Mouse (Mus musculus): ENCODE data around the gene Crkl. TPM values are rescaled to one million over a fixed set of nuclear protein-coding genes. Genes with fewer than 3 reads are reported as not detected.

Gene Crkl
- polyA plus RNA-seq, 1 experiment from 2014 or later, result 120 TPM

- Histone ChIP-seq H3K4me2 (replicated peaks) (peak overlapping the region; percentile 72), H3K4me1 (peaks cover 18% of the 10 kb centered on the region), H3K4me3 (peak overlapping the region; percentile 70), H3K9ac (replicated peaks) (peak overlapping the region; percentile 86), H3K36me3 (peaks cover 25% of the 10 kb centered on the region), H3K9me3 (no peaks in the 10 kb centered on the region), H3K27me3 (no peaks in the 10 kb centered on the region), H3K27ac (replicated peaks) (peak overlapping the region; percentile 95)
- ATAC-seq (replicated peaks), result no peak
- WGBS, result 8% methylated on average over 9 of the region's 9 CpGs
Measured at GRCm38 (mm10) chr16:17509240-17509597, 57.4 kb downstream of the Crkl start.

- Histone ChIP-seq H3K4me2 (replicated peaks) (peak overlapping the region; percentile 72), H3K27me3 (no peaks in the 10 kb centered on the region), H3K27ac (replicated peaks) (no peak overlapping the region), H3K4me1 (peaks cover 18% of the 10 kb centered on the region), H3K9ac (replicated peaks) (peak overlapping the region; percentile 86; the same call in 1 of the 2 replicates), H3K4me3 (peak overlapping the region; percentile 70; the same call in 1 of the 2 replicates), H3K36me3 (peaks cover 25% of the 10 kb centered on the region), H3K9me3 (no peaks in the 10 kb centered on the region)
- 94% methylated on average over 2 of the region's 2 CpGs for WGBS
- ATAC-seq (replicated peaks), result no peak
Measured at GRCm38 (mm10) chr16:17510143-17510542, 58.4 kb downstream of the Crkl start.

GRCm38 (mm10) chr16:17510686-17511085 lies 58.9 kb downstream of the Crkl start:
- 0 out of 2 replicates have a peak overlapping the region, but pooled peaks have one; percentile 72 for H3K4me2 ChIP-seq (replicated peaks)
- H3K27ac ChIP-seq (replicated peaks), result no peak overlapping the region
- peaks cover 18% of the 10 kb centered on the region for H3K4me1 ChIP-seq
- H3K9me3 ChIP-seq, result no peaks in the 10 kb centered on the region
- ATAC-seq (replicated peaks), result no peak
- no peak overlapping the region for H3K4me3 ChIP-seq
- 89% methylated on average over 2 of the region's 2 CpGs for WGBS
- H3K36me3 ChIP-seq, result peaks cover 29% of the 10 kb centered on the region
- H3K27me3 ChIP-seq, result no peaks in the 10 kb centered on the region
- no peak overlapping the region for H3K9ac ChIP-seq (replicated peaks)

GRCm38 (mm10) chr16:17511431-17511830 lies 59.6 kb downstream of the Crkl start:
- H3K27me3 ChIP-seq, result no peaks in the 10 kb centered on the region
- H3K4me1 ChIP-seq, result peaks cover 18% of the 10 kb centered on the region
- no peak overlapping the region for H3K4me3 ChIP-seq
- ATAC-seq (replicated peaks), result no peak
- WGBS, result 95% methylated on average over 4 of the region's 4 CpGs
- H3K27ac ChIP-seq (replicated peaks), result no peak overlapping the region
- H3K9ac ChIP-seq (replicated peaks), result no peak overlapping the region
- H3K4me2 ChIP-seq (replicated peaks), result no peak overlapping the region
- H3K9me3 ChIP-seq, result no peaks in the 10 kb centered on the region
- peaks cover 36% of the 10 kb centered on the region for H3K36me3 ChIP-seq

- Histone ChIP-seq H3K9me3 (no peaks in the 10 kb centered on the region), H3K27ac (replicated peaks) (no peak overlapping the region), H3K36me3 (peaks cover 85% of the 10 kb centered on the region), H3K4me3 (no peak overlapping the region), H3K4me2 (replicated peaks) (no peak overlapping the region), H3K9ac (replicated peaks) (no peak overlapping the region), H3K4me1 (no peaks in the 10 kb centered on the region), H3K27me3 (no peaks in the 10 kb centered on the region)
- WGBS, result 86% methylated on average over 2 of the region's 2 CpGs
- no peak for ATAC-seq (replicated peaks)
Measured at GRCm38 (mm10) chr16:17518910-17519309, 67.1 kb downstream of the Crkl start.

GRCm38 (mm10) chr16:17524156-17524555 lies 72.4 kb downstream of the Crkl start:
- peaks cover 93% of the 10 kb centered on the region for H3K36me3 ChIP-seq
- no peak overlapping the region for H3K4me3 ChIP-seq
- H3K9ac ChIP-seq (replicated peaks), result no peak overlapping the region
- 93% methylated on average over 11 of the region's 11 CpGs for WGBS
- H3K4me2 ChIP-seq (replicated peaks), result no peak overlapping the region
- H3K4me1 ChIP-seq, result no peaks in the 10 kb centered on the region
- H3K27me3 ChIP-seq, result no peaks in the 10 kb centered on the region
- no peak for ATAC-seq (replicated peaks)
- no peak overlapping the region for H3K27ac ChIP-seq (replicated peaks)
- H3K9me3 ChIP-seq, result no peaks in the 10 kb centered on the region

- Histone ChIP-seq H3K27ac (replicated peaks) (no peak overlapping the region), H3K36me3 (peaks cover 80% of the 10 kb centered on the region), H3K4me3 (no peak overlapping the region), H3K27me3 (no peaks in the 10 kb centered on the region), H3K4me1 (peaks cover 10% of the 10 kb centered on the region), H3K9ac (replicated peaks) (no peak overlapping the region), H3K9me3 (no peaks in the 10 kb centered on the region), H3K4me2 (replicated peaks) (no peak overlapping the region)
- ATAC-seq (replicated peaks), result no peak
- 88% methylated on average over 3 of the region's 3 CpGs for WGBS
Measured at GRCm38 (mm10) chr16:17525524-17525923, 73.7 kb downstream of the Crkl start.

- peaks cover 10% of the 10 kb centered on the region for H3K4me1 ChIP-seq
- H3K4me3 ChIP-seq, result no peak overlapping the region
- no peak overlapping the region for H3K9ac ChIP-seq (replicated peaks)
- 88% methylated on average over 6 of the region's 6 CpGs for WGBS
- H3K9me3 ChIP-seq, result no peaks in the 10 kb centered on the region
- no peak for ATAC-seq (replicated peaks)
- H3K4me2 ChIP-seq (replicated peaks), result no peak overlapping the region
- H3K36me3 ChIP-seq, result peaks cover 73% of the 10 kb centered on the region
- no peaks in the 10 kb centered on the region for H3K27me3 ChIP-seq
- no peak overlapping the region for H3K27ac ChIP-seq (replicated peaks)
Measured at GRCm38 (mm10) chr16:17526223-17526622, 74.4 kb downstream of the Crkl start.

GRCm38 (mm10) chr16:17527606-17528005 lies 75.8 kb downstream of the Crkl start:
- Histone ChIP-seq H3K27ac (replicated peaks) (no peak overlapping the region), H3K4me2 (replicated peaks) (no peak overlapping the region), H3K36me3 (peaks cover 59% of the 10 kb centered on the region), H3K9ac (replicated peaks) (no peak overlapping the region), H3K9me3 (no peaks in the 10 kb centered on the region), H3K27me3 (no peaks in the 10 kb centered on the region), H3K4me3 (no peak overlapping the region), H3K4me1 (peaks cover 20% of the 10 kb centered on the region)
- ATAC-seq (replicated peaks), result no peak

GRCm38 (mm10) chr16:17528276-17528675 lies 76.5 kb downstream of the Crkl start:
- no peak overlapping the region for H3K9ac ChIP-seq (replicated peaks)
- ATAC-seq (replicated peaks), result no peak
- no peak overlapping the region for H3K4me2 ChIP-seq (replicated peaks)
- H3K9me3 ChIP-seq, result no peaks in the 10 kb centered on the region
- H3K27ac ChIP-seq (replicated peaks), result no peak overlapping the region
- H3K36me3 ChIP-seq, result peaks cover 52% of the 10 kb centered on the region
- H3K27me3 ChIP-seq, result no peaks in the 10 kb centered on the region
- peaks cover 20% of the 10 kb centered on the region for H3K4me1 ChIP-seq
- no peak overlapping the region for H3K4me3 ChIP-seq
- 84% methylated on average over 13 of the region's 13 CpGs for WGBS

- 15% methylated on average over 17 of the region's 17 CpGs for WGBS
- peak; percentile 7 for ATAC-seq (replicated peaks)
- Histone ChIP-seq H3K9me3 (no peaks in the 10 kb centered on the region), H3K36me3 (peaks cover 37% of the 10 kb centered on the region), H3K4me1 (peaks cover 20% of the 10 kb centered on the region), H3K9ac (replicated peaks) (peak overlapping the region; percentile 82), H3K4me3 (peak overlapping the region; percentile 85), H3K27me3 (no peaks in the 10 kb centered on the region), H3K4me2 (replicated peaks) (peak overlapping the region; percentile 71), H3K27ac (replicated peaks) (peak overlapping the region; percentile 99)
Measured at GRCm38 (mm10) chr16:17529981-17530586, 78.3 kb downstream of the Crkl start.

GRCm38 (mm10) chr16:17530640-17531288 lies 79.0 kb downstream of the Crkl start, which contains the start of gene Thap7:
Thap7 (minus strand) TSS chr16:17531136.
- peak within 1 kb of the TSS; percentile 85 for H3K4me3 ChIP-seq
- H3K27me3 ChIP-seq, result no peaks in the 10 kb centered on the region
- peak within 1 kb of the TSS; percentile 82 for H3K9ac ChIP-seq (replicated peaks)
- H3K9me3 ChIP-seq, result no peaks in the 10 kb centered on the region
- H3K4me1 ChIP-seq, result peaks cover 20% of the 10 kb centered on the region
- H3K27ac ChIP-seq (replicated peaks), result peak within 1 kb of the TSS; percentile 99
- peak; percentile 98 for ATAC-seq (replicated peaks)
- WGBS, result under 1% methylated on average over 67 of the region's 67 CpGs
- peaks cover 30% of the 10 kb centered on the region for H3K36me3 ChIP-seq
- peak within 1 kb of the TSS; percentile 71 for H3K4me2 ChIP-seq (replicated peaks)

Data from forebrain, embryonic 15.5 days (tissue).